Mouse (Mus musculus): ENCODE results near the gene Rabl3. TPM values are rescaled to one million over a fixed set of nuclear protein-coding genes. Genes with fewer than 3 reads are reported as not detected.

Rabl3 gene
- 6.8 and 12.0 TPM in 2 replicates for total RNA-seq (2017)

GRCm38 (mm10) chr16:37539611-37540580 lies at the start of gene Rabl3, which contains the start of gene Gtf2e1:
TSS of gene Rabl3 (plus strand) at chr16:37539885.
TSS of gene Gtf2e1 (minus strand) at chr16:37539789.
- peak; percentile 98 to 99 for ATAC-seq (replicated peaks in 1 of 2; ENCODE audit: insufficient read depth in 1 of 2, low FRiP score in 2 of 2, low TSS enrichment in 1 of 2, low read depth in 1 of 2, poor library complexity in 2 of 2, severe bottlenecking in 2 of 2)

- no peak for ATAC-seq (replicated peaks in 1 of 2; ENCODE audit: insufficient read depth in 1 of 2, low FRiP score in 2 of 2, low TSS enrichment in 1 of 2, low read depth in 1 of 2, poor library complexity in 2 of 2, severe bottlenecking in 2 of 2)
Observed at GRCm38 (mm10) chr16:37495017-37495416, 44.7 kb upstream of the Rabl3 start.

- ATAC-seq (replicated peaks in 1 of 2; ENCODE audit: insufficient read depth in 1 of 2, low FRiP score in 2 of 2, low TSS enrichment in 1 of 2, low read depth in 1 of 2, poor library complexity in 2 of 2, severe bottlenecking in 2 of 2), result no peak
Observed at GRCm38 (mm10) chr16:37498581-37498980, 41.1 kb upstream of the Rabl3 start.

- ATAC-seq (replicated peaks in 1 of 2; ENCODE audit: insufficient read depth in 1 of 2, low FRiP score in 2 of 2, low TSS enrichment in 1 of 2, low read depth in 1 of 2, poor library complexity in 2 of 2, severe bottlenecking in 2 of 2), result no peak
Observed at GRCm38 (mm10) chr16:37504517-37504916, 35.2 kb upstream of the Rabl3 start.

GRCm38 (mm10) chr16:37506751-37507150 lies 32.9 kb upstream of the Rabl3 start:
- ATAC-seq (replicated peaks in 1 of 2; ENCODE audit: insufficient read depth in 1 of 2, low FRiP score in 2 of 2, low TSS enrichment in 1 of 2, low read depth in 1 of 2, poor library complexity in 2 of 2, severe bottlenecking in 2 of 2), result no peak

- ATAC-seq (replicated peaks in 1 of 2; ENCODE audit: insufficient read depth in 1 of 2, low FRiP score in 2 of 2, low TSS enrichment in 1 of 2, low read depth in 1 of 2, poor library complexity in 2 of 2, severe bottlenecking in 2 of 2), result no peak
Observed at GRCm38 (mm10) chr16:37511489-37511888, 28.2 kb upstream of the Rabl3 start.

GRCm38 (mm10) chr16:37514644-37515043 lies 25.0 kb upstream of the Rabl3 start:
- no peak for ATAC-seq (replicated peaks in 1 of 2; ENCODE audit: insufficient read depth in 1 of 2, low FRiP score in 2 of 2, low TSS enrichment in 1 of 2, low read depth in 1 of 2, poor library complexity in 2 of 2, severe bottlenecking in 2 of 2)

GRCm38 (mm10) chr16:37516376-37516993 lies 23.2 kb upstream of the Rabl3 start:
- ATAC-seq (replicated peaks in 1 of 2; ENCODE audit: insufficient read depth in 1 of 2, low FRiP score in 2 of 2, low TSS enrichment in 1 of 2, low read depth in 1 of 2, poor library complexity in 2 of 2, severe bottlenecking in 2 of 2), result no peak

GRCm38 (mm10) chr16:37517596-37518211 lies 22.0 kb upstream of the Rabl3 start:
- no peak for ATAC-seq (replicated peaks in 1 of 2; ENCODE audit: insufficient read depth in 1 of 2, low FRiP score in 2 of 2, low TSS enrichment in 1 of 2, low read depth in 1 of 2, poor library complexity in 2 of 2, severe bottlenecking in 2 of 2)

- ATAC-seq (replicated peaks in 1 of 2; ENCODE audit: insufficient read depth in 1 of 2, low FRiP score in 2 of 2, low TSS enrichment in 1 of 2, low read depth in 1 of 2, poor library complexity in 2 of 2, severe bottlenecking in 2 of 2), result no peak
Observed at GRCm38 (mm10) chr16:37518662-37519061, 21.0 kb upstream of the Rabl3 start.

GRCm38 (mm10) chr16:37519721-37520120 lies 20.0 kb upstream of the Rabl3 start:
- no peak for ATAC-seq (replicated peaks in 1 of 2; ENCODE audit: insufficient read depth in 1 of 2, low FRiP score in 2 of 2, low TSS enrichment in 1 of 2, low read depth in 1 of 2, poor library complexity in 2 of 2, severe bottlenecking in 2 of 2)

- no peak for ATAC-seq (replicated peaks in 1 of 2; ENCODE audit: insufficient read depth in 1 of 2, low FRiP score in 2 of 2, low TSS enrichment in 1 of 2, low read depth in 1 of 2, poor library complexity in 2 of 2, severe bottlenecking in 2 of 2)
Observed at GRCm38 (mm10) chr16:37520190-37521040, 19.3 kb upstream of the Rabl3 start.

GRCm38 (mm10) chr16:37522100-37522697 lies 17.5 kb upstream of the Rabl3 start:
- no peak for ATAC-seq (replicated peaks in 1 of 2; ENCODE audit: insufficient read depth in 1 of 2, low FRiP score in 2 of 2, low TSS enrichment in 1 of 2, low read depth in 1 of 2, poor library complexity in 2 of 2, severe bottlenecking in 2 of 2)

- ATAC-seq (replicated peaks in 1 of 2; ENCODE audit: insufficient read depth in 1 of 2, low FRiP score in 2 of 2, low TSS enrichment in 1 of 2, low read depth in 1 of 2, poor library complexity in 2 of 2, severe bottlenecking in 2 of 2), result no peak
Observed at GRCm38 (mm10) chr16:37525121-37525520, 14.6 kb upstream of the Rabl3 start.

GRCm38 (mm10) chr16:37526688-37527223 lies 12.9 kb upstream of the Rabl3 start:
- ATAC-seq (replicated peaks in 1 of 2; ENCODE audit: insufficient read depth in 1 of 2, low FRiP score in 2 of 2, low TSS enrichment in 1 of 2, low read depth in 1 of 2, poor library complexity in 2 of 2, severe bottlenecking in 2 of 2), result no peak

GRCm38 (mm10) chr16:37530170-37530569 lies 9.5 kb upstream of the Rabl3 start:
- ATAC-seq (replicated peaks in 1 of 2; ENCODE audit: insufficient read depth in 1 of 2, low FRiP score in 2 of 2, low TSS enrichment in 1 of 2, low read depth in 1 of 2, poor library complexity in 2 of 2, severe bottlenecking in 2 of 2), result no peak

GRCm38 (mm10) chr16:37532046-37532445 lies 7.6 kb upstream of the Rabl3 start:
- no peak for ATAC-seq (replicated peaks in 1 of 2; ENCODE audit: insufficient read depth in 1 of 2, low FRiP score in 2 of 2, low TSS enrichment in 1 of 2, low read depth in 1 of 2, poor library complexity in 2 of 2, severe bottlenecking in 2 of 2)
